Mouse (Mus musculus) forebrain, embryonic 12.5 days (tissue): ENCODE data around the gene Rsbn1l. TPM values are rescaled to one million over a fixed set of nuclear protein-coding genes. Genes with fewer than 3 reads are reported as not detected.

Experiments
- ATAC-seq: fragments of 200-750 bp; cut with Nextera tagmentation; 2 replicates; pipeline ENCODE4 v1.8.0; 2017; ENCODE audit warnings: moderate TSS enrichment; ENCODE audit not compliant: low FRiP score
- H3K27ac ChIP-seq: fragments of 300-500 bp; sonication (generic); 2 replicates; pipeline ENCODE4 v1.5.1; 2016; ENCODE audit warnings: mild to moderate bottlenecking
- H3K27me3 ChIP-seq: fragments of 300-500 bp; sonication (generic); 2 replicates; pipeline ENCODE4 v1.6.1; 2016; ENCODE audit warnings: mild to moderate bottlenecking
- H3K36me3 ChIP-seq: fragments of 300-500 bp; sonication (generic); replicated peaks from 2 replicates; pipeline ENCODE4 v1.6.1; 2016; ENCODE audit warnings: mild to moderate bottlenecking
- H3K4me1 ChIP-seq: fragments of 300-500 bp; sonication (generic); 2 replicates; pipeline ENCODE4 v1.6.1; 2016
- H3K4me2 ChIP-seq: fragments of 300-500 bp; sonication (generic); 2 replicates; pipeline ENCODE4 v1.6.1; 2016; ENCODE audit warnings: mild to moderate bottlenecking, moderate library complexity
- H3K4me3 ChIP-seq: fragments of 300-500 bp; sonication (generic); replicated peaks from 2 replicates; pipeline ENCODE4 v1.5.1; 2016; ENCODE audit warnings: mild to moderate bottlenecking
- H3K9ac ChIP-seq: fragments of 300-500 bp; sonication (generic); 2 replicates; pipeline ENCODE4 v1.6.1; 2016; ENCODE audit warnings: mild to moderate bottlenecking
- H3K9me3 ChIP-seq: fragments of 300-500 bp; sonication (generic); 2 replicates; pipeline ENCODE4 v1.6.1; 2016
- WGBS: fragments of 180-500 bp; shearing (Covaris S2); methylation state at CpG from one replicate; pipeline ENCODE4 v1.1.7; 2016; 5-methylcytosine and 5-hydroxymethylcytosine counted together
- polyA plus RNA-seq: library from polyadenylated mRNA; unstranded; fragments of >200 nt; fragmentation: Nextera tagmentation; extraction: Ambion mirVana; gene quantifications from 2 replicates; pipeline ENCODE4 v1.2.1, GENCODE M21; 2016

The Rsbn1l gene
- polyA plus RNA-seq, 1 experiment from 2014 or later, result 7.3 TPM

GRCm38 (mm10) chr5:20843405-20843804, 112.8 kb downstream of the Rsbn1l start:
- Histone ChIP-seq H3K27me3 (no peaks in the 10 kb centered on the region), H3K4me1 (no peaks in the 10 kb centered on the region), H3K9me3 (no peaks in the 10 kb centered on the region), H3K9ac (no peak overlapping the region), H3K36me3 (no peaks in the 10 kb centered on the region), H3K27ac (no peak overlapping the region), H3K4me2 (no peak overlapping the region), H3K4me3 (no peak overlapping the region)
- no peak for ATAC-seq
- WGBS, result 60% methylated on average over 1 of the region's 3 CpGs

Other genes with a start within 250 kb of the Rsbn1l start
- gene Phtf2, start 74.3 kb downstream of the Rsbn1l start, polyA plus RNA-seq, result 23.8 and 24.8 TPM in 2 replicates
- 56.9 and 57.7 TPM in 2 replicates for gene Tmem60, start 74.2 kb downstream of the Rsbn1l start, polyA plus RNA-seq
- 30.4 and 32.1 TPM in 2 replicates for gene Ptpn12, start 99.5 kb upstream of the Rsbn1l start, polyA plus RNA-seq
- gene Gsap, start 229.9 kb upstream of the Rsbn1l start, polyA plus RNA-seq, result 2.8 and 3.6 TPM in 2 replicates